Mouse (Mus musculus): Measurements from ENCODE around the gene Flt1. TPM values are rescaled to one million over a fixed set of nuclear protein-coding genes. Genes with fewer than 3 reads are reported as not detected.
A peak's percentile ranks its signal among the peaks of the same experiment; 100 is the strongest.

Gene Flt1
- polyA plus RNA-seq, 1 experiment = 2.9 TPM

DNA sequence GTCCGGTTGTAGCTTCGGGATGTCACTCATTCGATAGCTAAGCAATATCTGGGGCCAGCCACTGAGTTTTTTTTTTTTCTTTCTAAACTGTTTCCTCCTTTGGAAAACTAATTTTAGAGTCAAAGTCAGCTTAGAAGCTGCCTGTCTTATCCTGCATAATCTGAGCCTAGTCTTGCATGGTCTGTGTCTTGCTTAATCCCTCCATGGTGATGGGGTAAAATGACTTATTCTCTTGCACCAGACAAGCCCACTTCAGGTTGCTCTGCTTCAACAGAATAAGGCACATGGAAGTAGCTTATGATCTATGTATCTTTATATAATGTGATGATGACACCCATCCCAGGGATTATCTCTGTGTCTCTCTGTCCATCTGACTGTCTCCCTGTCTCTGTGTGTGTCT is 24.8 kb downstream of the Flt1 start:
- no peak for DNase-seq (ENCODE audit: low read depth in 1 of 2, low spot score in 2 of 2)
- no peaks in the 10 kb centered on the region for H3K36me3 ChIP-seq (ENCODE audit: control insufficient read depth, insufficient read depth, low read length)
- H3K27me3 ChIP-seq (ENCODE audit: control insufficient read depth, insufficient read depth, low read length) = no peaks in the 10 kb centered on the region
- no peak overlapping the region for H3K27ac ChIP-seq (ENCODE audit: insufficient read depth, low read length)
- TF ChIP-seq POLR2A (IDR thresholded peaks at IDR 0.05; ENCODE audit: low read depth, low read length) (no peak), CTCF (IDR thresholded peaks at IDR 0.05; ENCODE audit: extremely low read depth, insufficient read depth, insufficient read length, insufficient replicate concordance) (no peak)
- no peaks in the 10 kb centered on the region for H3K4me1 ChIP-seq (ENCODE audit: control insufficient read depth, insufficient read depth, insufficient read length)
- H3K4me3 ChIP-seq (ENCODE audit: extremely low read depth, insufficient read depth, insufficient read length) = no peak overlapping the region
- 84% methylated on average over 3 of the region's 3 CpGs for WGBS

DNA sequence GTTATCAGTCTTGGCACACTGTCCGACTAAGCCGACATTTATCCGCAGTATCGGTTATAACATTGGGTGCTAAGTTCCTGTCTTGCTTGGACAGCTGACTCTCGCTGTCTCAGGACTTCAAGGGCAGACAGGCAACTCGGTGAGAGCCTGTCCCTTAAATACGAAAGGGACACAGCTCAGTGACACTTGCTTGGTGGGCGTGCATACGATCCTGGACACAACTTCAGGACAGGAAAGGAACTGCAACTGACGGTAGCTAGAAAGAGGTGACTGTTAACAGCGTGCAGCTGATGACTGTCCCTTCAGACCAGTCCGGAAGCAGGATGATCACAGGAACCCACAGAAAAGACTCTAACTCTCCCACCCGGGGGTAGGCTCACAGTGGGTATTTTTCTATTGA is 27.8 kb downstream of the Flt1 start:
- Histone ChIP-seq H3K36me3 (ENCODE audit: control insufficient read depth, insufficient read depth, low read length) (no peaks in the 10 kb centered on the region), H3K4me1 (ENCODE audit: control insufficient read depth, insufficient read depth, insufficient read length) (no peaks in the 10 kb centered on the region), H3K4me3 (ENCODE audit: extremely low read depth, insufficient read depth, insufficient read length) (no peak overlapping the region), H3K27ac (ENCODE audit: insufficient read depth, low read length) (no peak overlapping the region), H3K27me3 (ENCODE audit: control insufficient read depth, insufficient read depth, low read length) (no peaks in the 10 kb centered on the region)
- no peak for DNase-seq (ENCODE audit: low read depth in 1 of 2, low spot score in 2 of 2)
- TF ChIP-seq CTCF (IDR thresholded peaks at IDR 0.05; ENCODE audit: extremely low read depth, insufficient read depth, insufficient read length, insufficient replicate concordance) = no peak
- 62% methylated on average over 13 of the region's 13 CpGs for WGBS

DNA sequence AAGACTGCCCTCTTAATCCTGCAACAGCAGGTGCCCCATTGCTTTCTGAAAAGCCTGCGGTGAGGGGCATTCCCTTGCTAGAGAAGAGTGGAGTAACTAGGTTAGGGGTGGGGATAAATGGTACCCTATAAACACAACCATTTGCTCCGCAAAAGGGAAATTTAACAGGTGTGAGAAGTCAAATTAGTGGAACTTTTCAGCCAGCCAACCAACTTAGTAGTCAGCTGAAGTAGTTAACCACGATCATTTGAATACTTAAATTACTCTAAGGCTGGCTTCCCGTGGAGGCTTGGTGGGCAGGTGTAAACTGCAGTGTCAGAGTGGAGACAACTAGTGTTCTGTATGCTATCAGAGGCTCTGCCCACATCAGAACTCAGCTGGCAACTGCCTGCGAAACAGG is 28.6 kb downstream of the Flt1 start:
- TF ChIP-seq CTCF (IDR thresholded peaks at IDR 0.05; ENCODE audit: extremely low read depth, insufficient read depth, insufficient read length, insufficient replicate concordance) (no peak), POLR2A (IDR thresholded peaks at IDR 0.05; ENCODE audit: low read depth, low read length) (no peak)
- no peaks in the 10 kb centered on the region for H3K27me3 ChIP-seq (ENCODE audit: control insufficient read depth, insufficient read depth, low read length)
- no peaks in the 10 kb centered on the region for H3K36me3 ChIP-seq (ENCODE audit: control insufficient read depth, insufficient read depth, low read length)
- 41% methylated on average over 5 of the region's 5 CpGs for WGBS
- DNase-seq (ENCODE audit: low read depth in 1 of 2, low spot score in 2 of 2) = no peak
- no peak overlapping the region for H3K4me3 ChIP-seq (ENCODE audit: extremely low read depth, insufficient read depth, insufficient read length)
- no peaks in the 10 kb centered on the region for H3K4me1 ChIP-seq (ENCODE audit: control insufficient read depth, insufficient read depth, insufficient read length)
- no peak overlapping the region for H3K27ac ChIP-seq (ENCODE audit: insufficient read depth, low read length)

DNA sequence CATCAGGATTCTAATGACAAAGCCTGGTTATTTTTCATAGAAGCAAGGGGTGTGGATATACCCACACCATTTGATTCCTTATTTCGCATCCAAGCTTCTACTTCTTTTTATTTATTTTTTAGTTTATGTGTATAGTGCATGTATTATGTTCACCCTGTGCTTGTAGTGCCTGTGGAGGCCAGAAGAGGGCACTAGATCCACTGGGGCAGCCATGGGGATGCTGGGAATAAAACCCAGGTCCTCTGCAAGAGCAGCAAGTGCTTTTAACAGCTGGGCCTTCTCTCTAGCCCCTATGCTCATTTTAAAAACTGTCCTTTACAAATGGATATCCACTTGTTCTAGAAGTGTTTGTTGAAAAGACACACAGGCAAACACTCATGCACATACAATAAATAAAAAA is 33.2 kb downstream of the Flt1 start:
- H3K36me3 ChIP-seq (ENCODE audit: control insufficient read depth, insufficient read depth, low read length) = no peaks in the 10 kb centered on the region
- WGBS = 96% methylated on average over 1 of the region's 1 CpGs
- no peak for TF ChIP-seq POLR2A (IDR thresholded peaks at IDR 0.05; ENCODE audit: low read depth, low read length)
- no peak for TF ChIP-seq CTCF (IDR thresholded peaks at IDR 0.05; ENCODE audit: extremely low read depth, insufficient read depth, insufficient read length, insufficient replicate concordance)
- H3K27ac ChIP-seq (ENCODE audit: insufficient read depth, low read length) = no peak overlapping the region
- no peak overlapping the region for H3K4me3 ChIP-seq (ENCODE audit: extremely low read depth, insufficient read depth, insufficient read length)
- H3K27me3 ChIP-seq (ENCODE audit: control insufficient read depth, insufficient read depth, low read length) = no peaks in the 10 kb centered on the region
- no peak for DNase-seq (ENCODE audit: low read depth in 1 of 2, low spot score in 2 of 2)
- no peaks in the 10 kb centered on the region for H3K4me1 ChIP-seq (ENCODE audit: control insufficient read depth, insufficient read depth, insufficient read length)

DNA sequence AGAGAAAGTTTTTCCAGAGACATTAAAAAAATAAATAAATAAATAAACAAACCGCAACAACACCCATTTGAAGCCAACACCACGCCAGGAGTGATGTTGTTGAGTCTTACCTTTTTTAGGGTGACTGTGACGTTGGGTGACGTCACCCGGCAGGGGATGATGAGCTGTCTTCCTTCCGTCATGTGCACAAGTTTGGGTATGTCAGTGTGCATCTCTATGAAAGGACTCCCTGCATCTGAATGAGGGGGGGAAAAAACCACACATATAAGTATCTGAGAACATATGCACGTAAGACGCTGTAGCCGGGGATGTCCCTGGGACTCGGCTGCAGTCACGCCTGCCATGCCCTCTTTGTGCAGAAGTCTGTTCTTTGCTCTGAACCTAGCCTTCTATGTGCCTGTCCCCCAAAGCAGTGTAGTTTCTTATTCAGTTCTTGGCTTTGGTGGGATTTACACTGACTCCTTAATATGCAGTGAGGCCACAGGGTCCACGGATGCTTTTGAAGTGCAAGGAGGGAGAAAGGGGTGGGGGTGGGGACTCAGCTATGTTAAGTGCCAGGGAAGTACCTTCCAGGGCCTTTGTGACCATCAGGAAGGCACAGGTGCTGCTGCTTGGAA is 42.0 kb downstream of the Flt1 start:
- WGBS = 91% methylated on average over 12 of the region's 12 CpGs
- H3K27me3 ChIP-seq (ENCODE audit: control insufficient read depth, insufficient read depth, low read length) = no peaks in the 10 kb centered on the region
- DNase-seq (ENCODE audit: low read depth in 1 of 2, low spot score in 2 of 2) = no peak
- no peak overlapping the region for H3K4me3 ChIP-seq (ENCODE audit: extremely low read depth, insufficient read depth, insufficient read length)
- H3K4me1 ChIP-seq (ENCODE audit: control insufficient read depth, insufficient read depth, insufficient read length) = no peaks in the 10 kb centered on the region
- H3K27ac ChIP-seq (ENCODE audit: insufficient read depth, low read length) = no peak overlapping the region
- H3K36me3 ChIP-seq (ENCODE audit: control insufficient read depth, insufficient read depth, low read length) = no peaks in the 10 kb centered on the region
- TF ChIP-seq POLR2A (IDR thresholded peaks at IDR 0.05; ENCODE audit: low read depth, low read length) (no peak), CTCF (IDR thresholded peaks at IDR 0.05; ENCODE audit: extremely low read depth, insufficient read depth, insufficient read length, insufficient replicate concordance) (no peak)

DNA sequence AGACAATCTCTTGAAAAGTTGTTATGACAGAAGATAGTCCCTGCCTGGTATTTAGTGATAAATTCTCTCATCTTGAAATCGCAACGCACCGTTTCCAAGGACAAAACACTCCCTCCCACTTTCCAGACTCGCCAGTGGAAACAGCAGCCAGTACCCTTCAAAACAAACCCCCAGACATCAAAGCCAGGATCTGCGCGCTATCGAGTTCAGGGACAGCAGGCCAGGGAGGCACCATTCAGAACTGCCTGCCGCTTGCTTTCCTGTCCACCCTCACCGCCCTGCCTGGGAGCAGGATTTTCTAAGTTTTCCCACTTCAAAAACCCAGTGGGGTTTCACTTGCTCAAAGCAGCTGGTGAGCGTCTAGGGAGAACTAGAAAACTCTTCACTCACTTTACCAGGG is 44.6 kb downstream of the Flt1 start:
- H3K4me1 ChIP-seq (ENCODE audit: control insufficient read depth, insufficient read depth, insufficient read length) = no peaks in the 10 kb centered on the region
- H3K27ac ChIP-seq (ENCODE audit: insufficient read depth, low read length) = peak overlapping the region; percentile 9; the same call in 1 of the 2 replicates
- DNase-seq (ENCODE audit: low read depth in 1 of 2, low spot score in 2 of 2) = no peak
- H3K36me3 ChIP-seq (ENCODE audit: control insufficient read depth, insufficient read depth, low read length) = no peaks in the 10 kb centered on the region
- H3K27me3 ChIP-seq (ENCODE audit: control insufficient read depth, insufficient read depth, low read length) = no peaks in the 10 kb centered on the region; the same call in 1 of the 2 replicates
- WGBS = 81% methylated on average over 10 of the region's 10 CpGs
- H3K4me3 ChIP-seq (ENCODE audit: extremely low read depth, insufficient read depth, insufficient read length) = no peak overlapping the region
- TF ChIP-seq CTCF (IDR thresholded peaks at IDR 0.05; ENCODE audit: extremely low read depth, insufficient read depth, insufficient read length, insufficient replicate concordance) (no peak), POLR2A (IDR thresholded peaks at IDR 0.05; ENCODE audit: low read depth, low read length) (no peak)

DNA sequence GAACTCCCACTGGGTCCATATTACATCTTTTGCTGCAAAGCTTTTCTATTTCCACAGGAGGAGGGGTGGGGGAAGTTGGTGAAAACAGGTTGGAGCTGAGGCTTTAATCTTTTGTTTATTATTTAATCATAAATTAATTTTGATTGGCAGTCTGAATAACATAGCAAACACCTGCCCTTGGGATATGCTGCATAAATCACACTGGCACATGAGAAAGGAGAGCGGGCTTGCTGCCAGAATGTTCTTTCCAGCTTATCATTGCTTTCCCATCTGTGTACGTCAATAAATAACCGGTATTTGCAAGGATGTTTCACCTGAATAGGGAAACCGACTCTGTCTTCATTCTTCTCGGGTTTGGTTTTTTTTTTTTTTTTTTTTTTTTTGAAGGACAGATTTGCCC is 45.1 kb downstream of the Flt1 start:
- no peak for DNase-seq (ENCODE audit: low read depth in 1 of 2, low spot score in 2 of 2)
- no peaks in the 10 kb centered on the region for H3K36me3 ChIP-seq (ENCODE audit: control insufficient read depth, insufficient read depth, low read length)
- no peak overlapping the region for H3K27ac ChIP-seq (ENCODE audit: insufficient read depth, low read length)
- no peaks in the 10 kb centered on the region; the same call in 1 of the 2 replicates for H3K27me3 ChIP-seq (ENCODE audit: control insufficient read depth, insufficient read depth, low read length)
- H3K4me3 ChIP-seq (ENCODE audit: extremely low read depth, insufficient read depth, insufficient read length) = no peak overlapping the region
- 82% methylated on average over 5 of the region's 5 CpGs for WGBS
- TF ChIP-seq POLR2A (IDR thresholded peaks at IDR 0.05; ENCODE audit: low read depth, low read length) (no peak), CTCF (IDR thresholded peaks at IDR 0.05; ENCODE audit: extremely low read depth, insufficient read depth, insufficient read length, insufficient replicate concordance) (no peak)
- no peaks in the 10 kb centered on the region for H3K4me1 ChIP-seq (ENCODE audit: control insufficient read depth, insufficient read depth, insufficient read length)
